Mouse (Mus musculus): ENCODE measurements around the gene Pspc1.

The Pspc1 gene

GRCm38 (mm10) chr14:56695495-56695894 lies 82.6 kb downstream of the Pspc1 start:
- no peak for DNase-seq

DNA sequence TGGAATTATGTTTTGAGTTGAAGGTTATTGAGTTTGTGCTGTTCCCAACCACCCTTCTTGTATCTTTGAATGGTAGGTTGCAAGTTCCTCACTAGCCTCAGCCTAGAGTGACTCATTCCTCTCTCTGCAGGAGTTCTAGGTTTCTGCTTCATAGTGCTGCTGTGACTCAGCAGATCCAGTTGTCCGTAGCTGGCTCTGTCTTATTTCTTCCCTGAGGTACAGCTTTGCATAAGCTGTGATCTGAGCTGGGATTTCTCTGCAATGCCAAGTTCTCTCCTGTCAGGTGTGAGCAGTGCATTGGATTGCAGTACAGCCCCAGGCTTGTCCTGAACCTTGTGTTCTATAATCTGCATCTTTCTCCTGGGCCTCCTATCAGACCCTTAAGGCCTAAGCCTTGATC lies 88.3 kb downstream of the Pspc1 start:
- no peak for DNase-seq

DNA sequence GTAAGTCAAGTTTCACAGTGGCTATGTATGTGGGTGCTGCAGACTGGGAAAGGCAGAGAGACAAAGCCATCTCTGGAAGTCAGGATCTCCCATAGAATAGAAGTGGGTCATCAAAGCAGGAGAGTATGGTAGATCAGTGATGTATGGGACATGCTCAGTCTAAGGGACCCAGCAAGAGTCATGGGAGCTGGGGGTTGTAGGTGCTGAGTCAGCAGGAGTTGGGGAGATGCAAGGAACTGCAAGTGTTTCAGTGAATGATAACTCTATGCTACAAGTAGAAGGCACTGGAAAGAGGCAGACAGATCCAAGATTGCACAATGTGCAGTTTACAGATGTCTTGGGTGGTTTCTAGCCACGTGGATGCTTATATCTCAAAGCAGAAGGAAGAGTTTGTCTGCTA lies 89.0 kb downstream of the Pspc1 start:
- DNase-seq, result no peak

- no peak for DNase-seq
Measured at GRCm38 (mm10) chr14:56685426-56685825, 92.7 kb downstream of the Pspc1 start.
